Comparison of ENCODE assay signal across 8 mouse cellular contexts in the genomic region with DNA sequence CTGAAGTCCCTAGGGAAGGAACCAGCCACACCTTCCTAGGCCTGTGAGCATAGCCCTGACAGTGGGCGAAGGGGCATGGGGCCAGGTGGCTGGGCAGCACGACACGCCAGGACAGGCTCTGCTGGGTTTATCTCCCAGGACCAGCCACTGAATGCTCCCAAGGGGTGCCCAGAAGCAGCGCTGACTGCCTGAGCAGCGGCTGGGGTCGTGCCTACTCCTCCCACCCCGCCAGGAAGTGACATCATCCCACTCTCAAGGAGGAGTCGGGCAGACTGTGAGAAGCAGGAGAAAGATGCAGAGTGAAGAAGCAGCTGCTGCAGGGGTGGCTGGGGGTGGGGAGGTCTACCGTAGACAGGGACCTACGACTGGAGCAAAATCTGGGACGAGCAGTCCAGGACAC. TPM values are rescaled to one million over a fixed set of nuclear protein-coding genes. Genes with fewer than 3 reads are reported as not detected.
DNase-seq lines count a peak whose midpoint lies in the region; ATAC-seq lines count a peak whose summit lies in the region.

No protein-coding gene starts in this region.

- H3K4me3 ChIP-seq in lung, embryonic 15.5 days = no peak overlapping the region
- H3K4me3 ChIP-seq in heart, embryonic 10.5 days = peak overlapping the region; percentile 25
- H3K4me3 ChIP-seq in limb, embryonic 11.5 days (ENCODE audit: low read depth, low read length) = no peak overlapping the region

- no peaks in the 10 kb centered on the region for H3K27me3 ChIP-seq in lung, embryonic 15.5 days
- H3K27me3 ChIP-seq in heart, embryonic 10.5 days (ENCODE audit: insufficient read depth, poor library complexity, severe bottlenecking) = peaks cover 60% of the 10 kb centered on the region
- H3K27me3 ChIP-seq in limb, embryonic 11.5 days (ENCODE audit: control insufficient read depth, insufficient read depth, low read length) = 0 out of 2 replicates have a peak, but pooled peaks cover 2% of the 10 kb centered on the region

- no peak overlapping the region for H3K27ac ChIP-seq in lung, embryonic 15.5 days
- H3K27ac ChIP-seq in heart, embryonic 10.5 days = peak overlapping the region; percentile 80
- no peak overlapping the region for H3K27ac ChIP-seq in limb, embryonic 11.5 days (replicated peaks; ENCODE audit: low read depth, low read length)

- H3K9ac ChIP-seq in lung, embryonic 15.5 days = no peak overlapping the region
- H3K9ac ChIP-seq in limb, embryonic 11.5 days (ENCODE audit: low read length) = no peak overlapping the region

- no peak for DNase-seq in lung, postnatal 36 days
- DNase-seq in embryo, embryonic 11 days = peak; percentile 72
- DNase-seq in heart, embryonic 10.5 days (ENCODE audit: low spot score) = no peak
- DNase-seq in limb, embryonic 11.5 days (ENCODE audit: low spot score) = peak; percentile 54
- DNase-seq in right cerebral cortex, adult 18-20 months = peak; percentile 89
- DNase-seq in cerebellum, adult 11 months = no peak

- no peaks in the 10 kb centered on the region for H3K9me3 ChIP-seq in lung, embryonic 15.5 days
- H3K9me3 ChIP-seq in heart, embryonic 10.5 days = no peaks in the 10 kb centered on the region
- no peaks in the 10 kb centered on the region for H3K9me3 ChIP-seq in limb, embryonic 11.5 days (ENCODE audit: control insufficient read depth, low read length)

- WGBS in lung, embryonic 15.5 days = 20% methylated on average over 11 of the region's 11 CpGs
- 22% methylated on average over 11 of the region's 11 CpGs for WGBS in heart, embryonic 10.5 days
- 36% methylated on average over 11 of the region's 11 CpGs for WGBS in limb, embryonic 11.5 days

- no peak for ATAC-seq in lung, embryonic 15.5 days (ENCODE audit: borderline replicate concordance, extremely low read depth, low FRiP score, low TSS enrichment)
- ATAC-seq in limb, embryonic 11.5 days (ENCODE audit: insufficient number of reproducible peaks, low FRiP score, low TSS enrichment, low read depth) = 0 out of 2 replicates have a peak, but pooled peaks have one; percentile 31
- no peak for ATAC-seq in erythroblast, adult 5-6 weeks (replicated peaks; ENCODE audit: low FRiP score, poor library complexity, severe bottlenecking)

- peaks cover 34% of the 10 kb centered on the region for H3K4me1 ChIP-seq in lung, embryonic 15.5 days
- H3K4me1 ChIP-seq in heart, embryonic 10.5 days = peaks cover 54% of the 10 kb centered on the region
- H3K4me1 ChIP-seq in limb, embryonic 11.5 days (ENCODE audit: control insufficient read depth, insufficient read depth, low read length) = peaks cover 33% of the 10 kb centered on the region

- no peaks in the 10 kb centered on the region for H3K36me3 ChIP-seq in lung, embryonic 15.5 days
- H3K36me3 ChIP-seq in heart, embryonic 10.5 days = no peaks in the 10 kb centered on the region
- H3K36me3 ChIP-seq in limb, embryonic 11.5 days (ENCODE audit: control insufficient read depth, insufficient read depth, low read length) = no peaks in the 10 kb centered on the region

- H3K4me2 ChIP-seq in lung, embryonic 15.5 days = peak overlapping the region; percentile 25; the same call in 1 of the 2 replicates
- H3K4me2 ChIP-seq in limb, embryonic 11.5 days (ENCODE audit: low read depth, severe bottlenecking) = no peak overlapping the region

RNA-seq across cellular contexts. Expression of a gene that starts 31.9 kb away (rescaled TPM):
- 3.1 and 3.2 TPM in 2 replicates for polyA plus RNA-seq in lung, embryonic 15.5 days (2015; fragmentation: Nextera tagmentation; extraction: Ambion mirVana)
- polyA plus RNA-seq in heart, embryonic 10.5 days (2016; fragmentation: Nextera tagmentation; extraction: Ambion mirVana) = 1.2 TPM in 2 replicates
- 1.3 and 1.4 TPM in 2 replicates for polyA plus RNA-seq in limb, embryonic 11.5 days (2014; fragmentation: Nextera tagmentation; extraction: Ambion mirVana)
- total RNA-seq in erythroblast, adult 5-6 weeks (2015; ENCODE audit: low replicate concordance) = not detected in 2 replicates
- total RNA-seq in erythroblast, adult 5-6 weeks (2017; ENCODE audit: low replicate concordance) = not detected in 2 replicates

RNA-seq across cellular contexts. Expression of a gene that starts 32.2 kb away (rescaled TPM):
- polyA plus RNA-seq in lung, embryonic 15.5 days (2015; fragmentation: Nextera tagmentation; extraction: Ambion mirVana) = 5.6 and 6.5 TPM in 2 replicates
- polyA plus RNA-seq in heart, embryonic 10.5 days (2016; fragmentation: Nextera tagmentation; extraction: Ambion mirVana) = 17.4 and 30.6 TPM in 2 replicates
- polyA plus RNA-seq in limb, embryonic 11.5 days (2014; fragmentation: Nextera tagmentation; extraction: Ambion mirVana) = 4.4 and 4.6 TPM in 2 replicates
- total RNA-seq in erythroblast, adult 5-6 weeks (2015; ENCODE audit: low replicate concordance) = not detected in 2 replicates
- total RNA-seq in erythroblast, adult 5-6 weeks (2017; ENCODE audit: low replicate concordance) = 0.42 TPM in 1 of 2 replicates, not detected in the other

Comparison
In these comparisons a context has a peak if more than half of its experiments do, and no peak if none do; other contexts are left out.
1. DNase-seq: peak in embryo, embryonic 11 days (single experiment), limb, embryonic 11.5 days (single experiment) and right cerebral cortex, adult 18-20 months (single experiment); none in lung, postnatal 36 days (single experiment), heart, embryonic 10.5 days (single experiment) and cerebellum, adult 11 months (single experiment).